Mouse (Mus musculus): ENCODE measurements around the gene Aspm.
"Not testable (repeated sequence)": the region's sequence is repeated elsewhere in the genome, so short reads cannot be mapped to it uniquely, and the experiment has no call there.

The Aspm gene

DNA sequence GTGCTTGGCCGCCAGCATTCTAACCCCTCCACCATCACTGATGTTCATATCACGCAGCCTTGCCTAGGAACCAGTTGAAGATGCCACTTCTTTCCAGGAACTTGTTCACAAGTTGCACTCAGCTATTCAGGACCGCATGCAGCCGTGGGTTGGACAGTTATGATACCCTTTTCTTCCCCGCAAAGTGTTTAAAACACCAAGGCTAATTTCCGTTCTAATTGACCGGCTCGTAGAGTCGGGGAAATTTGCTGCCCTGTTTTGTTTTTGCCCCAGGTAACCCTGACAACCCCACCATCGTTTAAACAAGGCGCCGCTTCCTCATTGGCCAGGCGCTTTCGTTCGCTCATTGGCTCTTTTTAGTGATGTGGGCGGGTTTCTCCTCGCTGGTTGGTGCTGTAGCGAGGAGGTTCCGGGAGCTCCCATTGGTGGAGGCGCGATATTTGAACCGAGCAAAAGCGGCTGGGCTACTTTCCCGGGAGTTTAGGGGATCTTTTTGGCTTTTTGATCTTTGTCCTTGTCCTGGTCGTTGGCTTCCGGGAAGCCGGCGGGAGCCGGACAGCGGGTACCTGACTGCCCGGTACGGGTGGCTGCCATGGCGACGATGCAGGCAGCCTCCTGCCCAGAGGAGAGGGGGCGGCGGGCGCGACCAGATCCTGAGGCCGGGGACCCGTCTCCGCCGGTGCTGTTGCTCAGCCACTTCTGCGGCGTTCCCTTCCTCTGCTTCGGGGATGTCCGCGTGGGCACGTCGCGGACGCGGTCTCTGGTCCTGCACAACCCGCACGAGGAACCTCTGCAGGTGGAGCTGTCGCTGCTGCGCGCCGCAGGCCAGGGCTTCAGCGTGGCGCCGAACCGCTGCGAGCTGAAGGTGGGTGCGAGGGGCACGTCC lies at the start of gene Aspm:
TSS of gene Aspm (plus strand) at position 433 of the 886 bp plus-strand sequence.
- peak; percentile 96 for DNase-seq (ENCODE audit: low read depth)

GRCm38 (mm10) chr1:139405766-139406165 lies 48.8 kb upstream of the Aspm start:
- DNase-seq (ENCODE audit: low read depth), result no peak

- DNase-seq (ENCODE audit: low read depth), result peak; percentile 21
Observed at GRCm38 (mm10) chr1:139407701-139408100, 46.9 kb upstream of the Aspm start.

GRCm38 (mm10) chr1:139412365-139412764 lies 42.2 kb upstream of the Aspm start:
- not testable (repeated sequence) for DNase-seq (ENCODE audit: low read depth)

DNA sequence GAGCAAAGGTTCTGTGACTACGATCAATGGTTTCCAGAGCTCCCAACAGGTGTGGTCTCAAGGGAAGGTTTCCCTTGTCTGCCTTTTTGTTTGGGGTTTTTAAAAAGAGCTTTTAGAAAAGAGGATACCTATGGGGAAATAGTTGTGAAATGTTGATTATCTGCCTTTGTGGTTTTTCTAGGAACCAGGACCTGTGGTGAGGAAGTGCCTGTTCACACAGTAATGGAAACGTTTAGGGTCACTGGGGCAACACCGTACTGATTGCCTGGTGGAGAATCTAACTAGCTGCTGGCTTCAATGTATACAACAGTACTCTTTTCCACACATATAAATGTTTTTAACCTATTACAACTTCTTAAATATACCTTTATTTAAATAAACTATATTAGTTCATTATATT lies 41.1 kb upstream of the Aspm start:
- DNase-seq (ENCODE audit: low read depth), result no peak

DNA sequence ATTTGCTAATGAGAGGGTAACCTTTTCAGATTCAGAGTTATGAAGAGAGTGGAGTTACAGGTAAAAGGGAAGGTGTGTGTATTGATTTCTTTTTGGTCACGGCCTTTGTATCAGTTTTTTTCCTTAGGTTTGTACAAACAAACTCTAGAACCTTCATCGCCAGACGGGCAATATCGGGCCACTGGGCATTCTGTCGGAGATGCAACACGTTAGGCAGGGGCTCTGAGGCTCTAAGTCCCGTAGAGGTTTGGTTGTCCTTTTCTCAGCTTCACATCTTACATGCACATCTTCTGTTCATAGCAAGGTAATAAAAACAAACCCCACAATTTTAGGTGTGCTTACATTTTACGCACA lies 33.1 kb upstream of the Aspm start:
- no peak for DNase-seq (ENCODE audit: low read depth)

GRCm38 (mm10) chr1:139421875-139422791 lies 32.4 kb upstream of the Aspm start, which contains the start of gene Zbtb41:
Gene Zbtb41 (plus strand): TSS chr1:139422288.
- DNase-seq (ENCODE audit: low read depth), result peak; percentile 95

- peak; percentile 64 for DNase-seq (ENCODE audit: low read depth)
Observed at GRCm38 (mm10) chr1:139422941-139423340, 31.6 kb upstream of the Aspm start.

DNA sequence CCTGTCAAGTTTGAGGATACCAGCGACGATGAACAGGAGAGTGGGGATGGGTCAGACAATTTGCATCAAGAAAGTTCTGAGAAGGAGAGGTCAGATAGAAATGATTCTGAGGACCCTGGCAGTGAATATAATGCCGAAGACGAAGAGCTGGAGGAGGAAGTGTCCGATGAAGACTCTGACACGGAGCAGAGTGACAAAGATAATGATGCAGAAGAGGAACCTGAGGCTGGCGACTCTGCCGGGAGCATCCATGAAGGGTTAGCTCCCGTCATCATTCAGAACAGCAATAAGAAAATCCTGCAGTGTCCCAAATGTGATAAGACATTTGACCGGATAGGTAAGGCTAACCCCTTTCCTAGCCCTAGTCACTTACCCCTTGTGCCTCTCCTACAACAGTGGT lies 30.6 kb upstream of the Aspm start:
- DNase-seq (ENCODE audit: low read depth), result no peak

- no peak for DNase-seq (ENCODE audit: low read depth)
Observed at GRCm38 (mm10) chr1:139425006-139425405, 29.6 kb upstream of the Aspm start.

DNA sequence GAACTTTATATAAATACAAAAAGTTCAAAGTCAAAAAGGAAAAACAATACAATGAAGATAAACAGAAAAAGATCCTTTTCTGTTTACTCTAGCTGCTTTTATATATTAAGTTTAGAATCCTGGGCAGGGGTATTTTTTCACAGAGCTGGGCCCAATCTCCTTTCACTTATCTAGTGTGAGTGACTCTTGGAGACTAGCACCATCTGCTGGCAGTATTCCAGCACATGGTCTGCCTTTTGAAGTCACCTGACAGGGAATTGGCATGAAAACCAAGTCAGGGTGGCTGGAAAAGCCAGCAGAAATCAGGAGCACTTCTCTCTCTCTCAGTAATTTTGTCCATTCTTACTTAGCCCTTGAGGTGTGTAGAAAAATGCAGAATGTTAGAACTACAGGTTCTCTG lies 16.2 kb upstream of the Aspm start:
- DNase-seq (ENCODE audit: low read depth), result peak; percentile 52

DNA sequence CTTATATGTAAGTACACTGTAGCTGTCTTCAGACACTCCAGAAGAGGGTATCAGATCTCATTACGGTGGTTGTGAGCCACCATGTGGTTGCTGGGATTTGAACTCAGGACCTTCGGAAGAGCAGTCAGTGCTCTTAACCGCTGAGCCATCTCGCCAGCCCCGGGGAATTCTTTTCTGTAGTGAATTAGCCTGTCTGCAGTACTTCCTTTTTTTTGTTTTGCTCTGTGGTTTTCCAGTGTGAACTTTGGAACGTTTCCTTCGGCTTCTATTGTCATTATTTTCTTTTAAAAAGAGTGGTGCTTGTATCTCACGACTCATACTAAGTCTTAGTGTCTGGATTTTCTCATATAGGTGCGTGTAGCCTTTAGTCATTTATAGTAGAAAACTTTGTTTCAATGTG lies 11.5 kb upstream of the Aspm start:
- DNase-seq (ENCODE audit: low read depth), result not testable (repeated sequence)

GRCm38 (mm10) chr1:139455226-139455869 lies 776 bp downstream of the Aspm start:
- no peak for DNase-seq (ENCODE audit: low read depth)

DNA sequence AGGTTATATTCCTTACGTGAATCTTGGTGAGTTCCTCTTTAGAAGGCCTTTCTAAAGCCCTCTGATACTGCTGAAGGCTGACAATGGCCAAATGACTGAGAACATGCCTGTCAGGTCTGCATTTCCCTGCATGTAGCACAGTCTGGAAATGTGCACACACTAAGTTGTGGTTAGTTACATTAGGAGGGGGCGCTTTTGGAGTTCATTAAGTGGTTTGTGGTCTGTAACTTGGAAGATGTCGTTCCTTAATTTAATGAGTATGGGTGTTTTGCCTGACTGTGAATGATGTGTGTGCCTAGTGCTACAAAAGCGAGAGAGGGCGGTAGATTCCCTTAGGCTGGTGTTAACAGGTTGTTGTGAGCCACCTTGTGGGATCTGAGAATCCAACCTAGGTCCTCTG lies 6.2 kb downstream of the Aspm start:
- no peak for DNase-seq (ENCODE audit: low read depth)

DNA sequence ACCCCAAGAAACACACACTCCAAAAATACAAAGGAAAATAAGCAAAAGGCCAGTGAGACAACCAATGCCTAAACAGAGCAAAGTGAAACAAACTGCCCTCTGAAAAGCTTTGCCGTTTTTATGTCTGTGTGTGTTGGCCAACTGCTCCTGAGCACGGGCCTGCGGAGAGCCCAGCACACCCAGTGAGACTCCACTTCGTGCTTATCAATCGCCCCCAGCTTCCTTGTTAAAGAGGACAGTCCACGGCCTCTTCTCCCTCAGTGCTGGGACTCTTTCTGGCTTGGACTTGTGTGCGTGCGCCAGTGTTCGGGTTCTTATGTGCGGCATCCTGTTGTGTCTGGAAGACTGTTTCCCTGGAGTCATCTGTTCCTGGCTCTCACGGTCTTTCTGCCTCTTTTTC lies 11.4 kb downstream of the Aspm start:
- DNase-seq (ENCODE audit: low read depth), result no peak

- DNase-seq (ENCODE audit: low read depth), result no peak
Observed at GRCm38 (mm10) chr1:139478898-139479297, 24.3 kb downstream of the Aspm start.

GRCm38 (mm10) chr1:139480246-139480645 lies 25.7 kb downstream of the Aspm start:
- DNase-seq (ENCODE audit: low read depth), result no peak

DNA sequence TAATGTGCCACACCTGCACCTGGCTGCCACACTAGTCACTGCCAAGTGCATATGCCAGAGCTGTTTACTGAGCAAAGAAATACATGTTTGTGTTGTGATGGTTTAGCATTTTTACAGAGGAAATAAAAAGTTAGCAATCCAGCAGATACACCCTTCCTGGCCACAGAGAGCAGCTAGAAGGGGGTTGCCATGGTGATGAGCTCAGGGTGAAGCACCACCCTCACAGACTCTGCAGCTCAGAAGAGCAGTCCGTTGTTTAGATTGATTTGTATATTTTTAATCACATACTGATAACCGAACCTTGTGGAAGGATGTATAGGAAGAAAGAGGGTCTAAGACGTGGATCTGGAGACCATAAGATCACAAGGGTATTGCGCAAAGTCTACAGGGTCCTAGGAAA lies 26.6 kb downstream of the Aspm start:
- no peak for DNase-seq (ENCODE audit: low read depth)

DNA sequence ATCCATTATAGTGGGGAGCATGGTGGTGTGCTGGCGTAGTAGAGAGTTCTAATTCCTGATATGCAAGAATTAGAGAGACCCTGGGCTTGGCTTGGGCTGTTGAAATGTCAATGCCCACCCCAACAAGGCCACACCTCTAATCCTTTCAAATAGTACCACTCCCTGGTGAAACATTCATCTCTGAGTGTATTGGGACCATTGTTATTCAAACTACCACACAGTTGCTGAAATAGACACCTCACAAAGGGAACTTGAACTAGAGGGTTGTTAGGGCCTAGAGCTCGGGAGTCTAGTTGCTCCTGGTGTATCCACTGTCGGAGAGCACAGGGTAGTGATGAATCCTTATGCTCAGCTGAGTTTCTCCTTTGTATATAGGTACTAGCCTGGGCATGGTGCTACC lies 40.1 kb downstream of the Aspm start:
- no peak for DNase-seq (ENCODE audit: low read depth)

DNA sequence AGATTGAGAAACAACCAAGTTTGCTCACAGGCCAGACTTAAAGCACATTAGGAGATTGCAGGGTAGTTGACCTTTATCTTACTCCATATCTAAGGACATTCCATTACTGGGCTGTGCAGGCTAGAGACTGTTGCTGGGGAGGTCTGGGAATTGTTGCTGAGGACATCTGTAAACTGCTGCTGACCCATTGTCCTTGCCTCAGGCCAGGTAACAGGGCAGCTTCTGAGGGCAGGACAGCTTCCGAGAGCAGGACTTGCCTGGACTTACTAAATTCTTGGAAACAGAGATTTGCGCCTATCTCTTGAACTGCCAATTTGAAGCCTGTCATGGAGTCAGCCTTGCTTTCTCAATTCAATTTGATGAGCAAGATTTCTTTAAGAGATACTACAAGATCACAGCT lies 40.8 kb downstream of the Aspm start:
- DNase-seq (ENCODE audit: low read depth), result no peak

- no peak for DNase-seq (ENCODE audit: low read depth)
Observed at GRCm38 (mm10) chr1:139496212-139496611, 41.6 kb downstream of the Aspm start.

GRCm38 (mm10) chr1:139499751-139500150 lies 45.2 kb downstream of the Aspm start:
- no peak for DNase-seq (ENCODE audit: low read depth)
